Mouse (Mus musculus): Measurements from ENCODE around the gene Cacna2d4. TPM values are rescaled to one million over a fixed set of nuclear protein-coding genes. Genes with fewer than 3 reads are reported as not detected.

Gene Cacna2d4
- polyA plus RNA-seq, 1 experiment: 0.58 TPM

- H3K27ac ChIP-seq (ENCODE audit: insufficient read depth, low read length): no peak overlapping the region
- no peak overlapping the region for H3K9ac ChIP-seq (ENCODE audit: low read depth, poor library complexity, severe bottlenecking)
- H3K36me3 ChIP-seq (ENCODE audit: control insufficient read depth, insufficient read depth, low read length, poor library complexity, severe bottlenecking): no peaks in the 10 kb centered on the region
- H3K4me3 ChIP-seq (ENCODE audit: low read depth, low read length): no peak overlapping the region
- no peak for TF ChIP-seq CTCF (IDR thresholded peaks at IDR 0.05; ENCODE audit: low read depth, low read length)
- no peak for TF ChIP-seq EP300 (IDR thresholded peaks at IDR 0.05; ENCODE audit: insufficient read depth, low read depth, low read length)
- no peak for TF ChIP-seq POLR2A (IDR thresholded peaks at IDR 0.05; ENCODE audit: insufficient read depth, low read length)
- peaks cover 2% of the 10 kb centered on the region for H3K4me1 ChIP-seq (ENCODE audit: control insufficient read depth, insufficient read depth, low read length)
- H3K27me3 ChIP-seq (ENCODE audit: control insufficient read depth, insufficient read depth, low read length, poor library complexity, severe bottlenecking): no peaks in the 10 kb centered on the region
- peaks cover 8% of the 10 kb centered on the region for H3K9me3 ChIP-seq (replicated peaks; ENCODE audit: control insufficient read depth, insufficient read depth, low read length, poor library complexity, severe bottlenecking)
Observed at GRCm38 (mm10) chr6:119194601-119195000, 41.7 kb upstream of the Cacna2d4 start.

- no peak within 1 kb of the TSS for H3K9ac ChIP-seq (ENCODE audit: low read depth, poor library complexity, severe bottlenecking)
- TF ChIP-seq EP300 (IDR thresholded peaks at IDR 0.05; ENCODE audit: insufficient read depth, low read depth, low read length): no peak
- TF ChIP-seq CTCF (IDR thresholded peaks at IDR 0.05; ENCODE audit: low read depth, low read length): no peak
- no peak for TF ChIP-seq POLR2A (IDR thresholded peaks at IDR 0.05; ENCODE audit: insufficient read depth, low read length)
- H3K9me3 ChIP-seq (replicated peaks; ENCODE audit: control insufficient read depth, insufficient read depth, low read length, poor library complexity, severe bottlenecking): peaks cover 8% of the 10 kb centered on the region
- H3K27ac ChIP-seq (ENCODE audit: insufficient read depth, low read length): no peak within 1 kb of the TSS
- no peaks in the 10 kb centered on the region for H3K27me3 ChIP-seq (ENCODE audit: control insufficient read depth, insufficient read depth, low read length, poor library complexity, severe bottlenecking)
- H3K36me3 ChIP-seq (ENCODE audit: control insufficient read depth, insufficient read depth, low read length, poor library complexity, severe bottlenecking): no peaks in the 10 kb centered on the region
- H3K4me3 ChIP-seq (ENCODE audit: low read depth, low read length): no peak within 1 kb of the TSS
- H3K4me1 ChIP-seq (ENCODE audit: control insufficient read depth, insufficient read depth, low read length): peaks cover 2% of the 10 kb centered on the region
Observed at GRCm38 (mm10) chr6:119196382-119197305, 39.7 kb upstream of the Cacna2d4 start, which contains the start of gene Cacna1c. Gene Cacna1c (minus strand): TSS chr6:119196418.

GRCm38 (mm10) chr6:119198534-119199273 is 37.6 kb upstream of the Cacna2d4 start:
- Histone ChIP-seq H3K4me3 (ENCODE audit: low read depth, low read length) (no peak overlapping the region), H3K27me3 (ENCODE audit: control insufficient read depth, insufficient read depth, low read length, poor library complexity, severe bottlenecking) (no peaks in the 10 kb centered on the region), H3K36me3 (ENCODE audit: control insufficient read depth, insufficient read depth, low read length, poor library complexity, severe bottlenecking) (no peaks in the 10 kb centered on the region; the same call in 1 of the 2 replicates), H3K9me3 (replicated peaks; ENCODE audit: control insufficient read depth, insufficient read depth, low read length, poor library complexity, severe bottlenecking) (0 out of 2 replicates have a peak, but pooled peaks cover 2% of the 10 kb centered on the region), H3K4me1 (ENCODE audit: control insufficient read depth, insufficient read depth, low read length) (peaks cover 2% of the 10 kb centered on the region), H3K27ac (ENCODE audit: insufficient read depth, low read length) (0 out of 2 replicates have a peak overlapping the region, but pooled peaks have one; percentile 67), H3K9ac (ENCODE audit: low read depth, poor library complexity, severe bottlenecking) (no peak overlapping the region)
- TF ChIP-seq CTCF (IDR thresholded peaks at IDR 0.05; ENCODE audit: low read depth, low read length): no peak
- TF ChIP-seq POLR2A (IDR thresholded peaks at IDR 0.05; ENCODE audit: insufficient read depth, low read length): no peak
- TF ChIP-seq EP300 (IDR thresholded peaks at IDR 0.05; ENCODE audit: insufficient read depth, low read depth, low read length): 0 out of 2 replicates have a peak, but pooled peaks have one; percentile 34

- H3K9me3 ChIP-seq (replicated peaks; ENCODE audit: control insufficient read depth, insufficient read depth, low read length, poor library complexity, severe bottlenecking): 0 out of 2 replicates have a peak, but pooled peaks cover 2% of the 10 kb centered on the region
- no peaks in the 10 kb centered on the region for H3K27me3 ChIP-seq (ENCODE audit: control insufficient read depth, insufficient read depth, low read length, poor library complexity, severe bottlenecking)
- no peak overlapping the region for H3K4me3 ChIP-seq (ENCODE audit: low read depth, low read length)
- H3K27ac ChIP-seq (ENCODE audit: insufficient read depth, low read length): peak overlapping the region; percentile 67; the same call in 1 of the 2 replicates
- TF ChIP-seq CTCF (IDR thresholded peaks at IDR 0.05; ENCODE audit: low read depth, low read length) (no peak), EP300 (IDR thresholded peaks at IDR 0.05; ENCODE audit: insufficient read depth, low read depth, low read length) (no peak), POLR2A (IDR thresholded peaks at IDR 0.05; ENCODE audit: insufficient read depth, low read length) (no peak)
- H3K4me1 ChIP-seq (ENCODE audit: control insufficient read depth, insufficient read depth, low read length): peaks cover 2% of the 10 kb centered on the region
- H3K36me3 ChIP-seq (ENCODE audit: control insufficient read depth, insufficient read depth, low read length, poor library complexity, severe bottlenecking): no peaks in the 10 kb centered on the region; the same call in 1 of the 2 replicates
- no peak overlapping the region for H3K9ac ChIP-seq (ENCODE audit: low read depth, poor library complexity, severe bottlenecking)
Observed at GRCm38 (mm10) chr6:119199274-119199879, 36.9 kb upstream of the Cacna2d4 start.

- no peak overlapping the region for H3K9ac ChIP-seq (ENCODE audit: low read depth, poor library complexity, severe bottlenecking)
- H3K27me3 ChIP-seq (ENCODE audit: control insufficient read depth, insufficient read depth, low read length, poor library complexity, severe bottlenecking): no peaks in the 10 kb centered on the region
- H3K4me3 ChIP-seq (ENCODE audit: low read depth, low read length): no peak overlapping the region
- H3K4me1 ChIP-seq (ENCODE audit: control insufficient read depth, insufficient read depth, low read length): peaks cover 3% of the 10 kb centered on the region
- 0 out of 2 replicates have a peak, but pooled peaks cover 2% of the 10 kb centered on the region for H3K9me3 ChIP-seq (replicated peaks; ENCODE audit: control insufficient read depth, insufficient read depth, low read length, poor library complexity, severe bottlenecking)
- peak overlapping the region; percentile 61; the same call in 1 of the 2 replicates for H3K27ac ChIP-seq (ENCODE audit: insufficient read depth, low read length)
- H3K36me3 ChIP-seq (ENCODE audit: control insufficient read depth, insufficient read depth, low read length, poor library complexity, severe bottlenecking): no peaks in the 10 kb centered on the region; the same call in 1 of the 2 replicates
- TF ChIP-seq EP300 (IDR thresholded peaks at IDR 0.05; ENCODE audit: insufficient read depth, low read depth, low read length) (no peak), POLR2A (IDR thresholded peaks at IDR 0.05; ENCODE audit: insufficient read depth, low read length) (no peak), CTCF (IDR thresholded peaks at IDR 0.05; ENCODE audit: low read depth, low read length) (no peak)
Observed at GRCm38 (mm10) chr6:119200362-119200761, 36.0 kb upstream of the Cacna2d4 start.
